Mouse (Mus musculus) hindbrain, postnatal 0 days (tissue): Measurements from ENCODE around the gene Pla2g12b. TPM values are rescaled to one million over a fixed set of nuclear protein-coding genes. Genes with fewer than 3 reads are reported as not detected.

Experiments used
- ATAC-seq: fragments of 200-750 bp; cut with Nextera tagmentation; 2 replicates; pipeline ENCODE4 v1.8.0; 2017; ENCODE audit warnings: mild to moderate bottlenecking, moderate TSS enrichment, moderate library complexity
- DNase-seq: peaks from one replicate; pipeline ENCODE4 v3.0.0-alpha.2; 2015; ENCODE audit warnings: low spot score
- H3K27ac ChIP-seq: fragments of 300-500 bp; sonication (generic); 2 replicates; pipeline ENCODE4 v1.5.1; 2014; ENCODE audit warnings: mild to moderate bottlenecking
- H3K27me3 ChIP-seq: fragments of 300-500 bp; sonication (generic); 2 replicates; pipeline ENCODE4 v1.6.1; 2014; ENCODE audit warnings: low read length, mixed read lengths; ENCODE audit not compliant: insufficient read depth
- H3K36me3 ChIP-seq: fragments of 300-500 bp; sonication (generic); 2 replicates; pipeline ENCODE4 v1.6.1; 2014; ENCODE audit warnings: low read length, mixed read lengths; ENCODE audit not compliant: insufficient read depth
- H3K4me1 ChIP-seq: fragments of 300-500 bp; sonication (generic); 2 replicates; pipeline ENCODE4 v1.6.1; 2014; ENCODE audit warnings: antibody characterized with exemption, low read length, mixed read lengths; ENCODE audit not compliant: insufficient read depth
- H3K4me2 ChIP-seq: fragments of 300-500 bp; sonication (generic); 2 replicates; pipeline ENCODE4 v1.6.1; 2014; ENCODE audit warnings: low read depth, mild to moderate bottlenecking, low read length, moderate library complexity, mixed read lengths
- H3K4me3 ChIP-seq: fragments of 300-500 bp; sonication (generic); 2 replicates; pipeline ENCODE4 v1.5.1; 2014; ENCODE audit warnings: low read length
- H3K9ac ChIP-seq: fragments of 300-500 bp; sonication (generic); replicated peaks from 2 replicates; pipeline ENCODE4 v1.6.1; 2014; ENCODE audit warnings: mild to moderate bottlenecking, low read length, moderate library complexity, mixed read lengths
- H3K9me3 ChIP-seq: fragments of 300-500 bp; sonication (generic); 2 replicates; pipeline ENCODE4 v1.6.1; 2016; ENCODE audit warnings: low read length, mixed read lengths
- CTCF ChIP-seq: IDR thresholded peaks from 2 replicates; pipeline ENCODE4 v1.5.1; 2016; ENCODE audit warnings: antibody characterized with exemption, control low read depth, low read depth
- WGBS: fragments of 180-500 bp; shearing (Covaris S2); extraction: QIAGEN DNeasy Blood & Tissue Kit; methylation state at CpG from one replicate; pipeline ENCODE4 v1.1.7; 2014; 5-methylcytosine and 5-hydroxymethylcytosine counted together
- polyA plus RNA-seq: library from polyadenylated mRNA; unstranded; fragments of >200 nt; fragmentation: Nextera tagmentation; extraction: Ambion mirVana; gene quantifications from 2 replicates; pipeline ENCODE4 v1.2.1, GENCODE M21; 2015
- total RNA-seq: library from RNA; depleted of rRNA; stranded (reverse); fragments of >200 nt; gene quantifications from 2 replicates; pipeline ENCODE4 v1.2.3, GENCODE M21; 2014

Pla2g12b gene
- total and polyA plus RNA-seq, 2 experiments from 2014 or later: not detected

- no peak overlapping the region for H3K9ac ChIP-seq
- H3K4me2 ChIP-seq: no peak overlapping the region
- no peaks in the 10 kb centered on the region for H3K27me3 ChIP-seq
- no peaks in the 10 kb centered on the region for H3K4me1 ChIP-seq
- ATAC-seq: no peak
- H3K36me3 ChIP-seq: no peaks in the 10 kb centered on the region
- no peak overlapping the region for H3K27ac ChIP-seq
- H3K4me3 ChIP-seq: no peak overlapping the region
- no peaks in the 10 kb centered on the region for H3K9me3 ChIP-seq
- 72% methylated on average over 10 of the region's 10 CpGs for WGBS
- TF ChIP-seq CTCF: no peak
- DNase-seq: no peak
Observed at GRCm38 (mm10) chr10:59403793-59404149, 311 bp downstream of the Pla2g12b start.

DNA sequence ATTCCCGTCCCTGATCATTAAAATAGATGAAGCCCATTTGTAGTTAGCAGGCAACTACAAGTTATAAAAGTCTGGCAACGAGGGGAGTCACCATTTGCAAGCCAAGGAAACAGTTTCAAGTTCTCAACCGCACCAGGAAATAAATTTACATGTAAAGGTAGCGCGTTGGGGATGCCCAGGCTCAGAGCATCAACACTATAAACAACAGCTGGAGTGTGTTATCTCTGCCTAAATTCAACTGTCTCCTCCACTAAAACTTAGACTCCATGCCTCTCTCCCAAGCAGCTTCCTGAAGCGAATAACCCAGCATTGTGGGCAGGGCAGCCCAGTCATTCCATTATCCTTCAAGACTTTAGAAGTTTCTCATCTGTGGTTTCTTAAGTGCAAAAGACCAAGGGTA lies 5.0 kb downstream of the Pla2g12b start:
- Histone ChIP-seq H3K4me1 (no peaks in the 10 kb centered on the region), H3K9ac (no peak overlapping the region), H3K36me3 (no peaks in the 10 kb centered on the region), H3K4me3 (no peak overlapping the region), H3K9me3 (no peaks in the 10 kb centered on the region), H3K27ac (no peak overlapping the region), H3K27me3 (no peaks in the 10 kb centered on the region), H3K4me2 (no peak overlapping the region)
- WGBS: 74% methylated on average over 6 of the region's 6 CpGs
- TF ChIP-seq CTCF: no peak
- ATAC-seq (no peak), DNase-seq (no peak)

DNA sequence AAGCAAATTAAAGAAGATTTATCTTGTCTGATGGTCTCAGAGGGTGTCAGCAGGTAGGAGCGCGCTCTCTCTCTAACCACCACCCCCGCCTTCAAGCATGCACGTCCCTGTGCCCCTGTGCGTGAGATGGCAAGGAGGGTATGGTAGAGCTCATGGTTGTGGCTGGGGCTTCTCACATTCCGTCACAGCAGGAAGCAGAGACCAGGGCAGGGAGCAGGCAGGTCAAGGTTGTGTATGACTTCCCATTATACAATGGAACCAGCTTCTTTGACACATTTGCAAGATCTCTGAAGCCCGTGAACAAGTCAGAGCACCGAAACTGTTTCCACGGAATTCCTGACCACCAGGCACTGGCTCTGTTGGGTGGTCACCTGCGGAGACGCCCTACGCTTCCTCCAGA lies 6.8 kb downstream of the Pla2g12b start:
- Histone ChIP-seq H3K27ac (no peak overlapping the region), H3K36me3 (no peaks in the 10 kb centered on the region), H3K4me2 (no peak overlapping the region), H3K27me3 (no peaks in the 10 kb centered on the region), H3K9me3 (no peaks in the 10 kb centered on the region), H3K4me1 (no peaks in the 10 kb centered on the region), H3K4me3 (no peak overlapping the region), H3K9ac (no peak overlapping the region)
- ATAC-seq (no peak), DNase-seq (no peak)
- WGBS: 75% methylated on average over 12 of the region's 12 CpGs
- TF ChIP-seq CTCF: no peak

DNA sequence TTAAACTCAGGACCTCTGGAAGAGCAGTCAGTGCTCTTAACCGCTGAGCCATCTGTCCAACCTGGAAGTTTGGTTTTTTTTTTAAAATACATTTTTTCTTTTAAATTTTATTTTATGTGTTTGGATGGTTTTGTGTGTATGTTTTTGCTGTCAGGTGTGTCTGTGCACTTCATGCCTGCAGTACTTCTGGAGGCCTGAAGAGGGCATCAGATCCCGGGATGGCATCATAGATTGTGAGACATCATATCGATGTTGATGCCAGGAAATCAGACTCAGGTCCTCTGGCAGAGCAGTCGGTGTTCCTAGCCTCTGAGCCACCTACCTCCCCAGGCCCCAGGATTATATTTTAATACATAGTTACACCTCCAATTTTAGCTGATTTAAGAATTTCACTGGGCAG lies 10.3 kb downstream of the Pla2g12b start:
- DNase-seq: no peak
- no peaks in the 10 kb centered on the region for H3K36me3 ChIP-seq
- H3K4me1 ChIP-seq: no peaks in the 10 kb centered on the region
- WGBS: 93% methylated on average over 4 of the region's 4 CpGs
- H3K27ac ChIP-seq: no peak overlapping the region
- no peak overlapping the region for H3K4me3 ChIP-seq
- no peak overlapping the region for H3K4me2 ChIP-seq
- no peaks in the 10 kb centered on the region for H3K9me3 ChIP-seq
- H3K27me3 ChIP-seq: no peaks in the 10 kb centered on the region
- ATAC-seq: no peak
- no peak overlapping the region for H3K9ac ChIP-seq
- no peak; the same call in 1 of the 2 replicates for TF ChIP-seq CTCF

GRCm38 (mm10) chr10:59416623-59417022 lies 13.2 kb downstream of the Pla2g12b start:
- TF ChIP-seq CTCF: no peak
- H3K9me3 ChIP-seq: no peaks in the 10 kb centered on the region
- no peak overlapping the region for H3K27ac ChIP-seq
- ATAC-seq (no peak), DNase-seq (no peak)
- no peaks in the 10 kb centered on the region for H3K27me3 ChIP-seq
- no peak overlapping the region for H3K4me2 ChIP-seq
- H3K4me3 ChIP-seq: no peak overlapping the region
- no peak overlapping the region for H3K9ac ChIP-seq
- WGBS: 83% methylated on average over 3 of the region's 3 CpGs
- H3K4me1 ChIP-seq: no peaks in the 10 kb centered on the region
- no peaks in the 10 kb centered on the region for H3K36me3 ChIP-seq

GRCm38 (mm10) chr10:59419516-59419915 lies 16.1 kb downstream of the Pla2g12b start:
- Histone ChIP-seq H3K36me3 (no peaks in the 10 kb centered on the region), H3K4me2 (no peak overlapping the region), H3K4me1 (no peaks in the 10 kb centered on the region), H3K27me3 (no peaks in the 10 kb centered on the region), H3K9me3 (no peaks in the 10 kb centered on the region), H3K9ac (no peak overlapping the region), H3K4me3 (no peak overlapping the region), H3K27ac (no peak overlapping the region)
- ATAC-seq: no peak
- no peak for TF ChIP-seq CTCF
- 92% methylated on average over 4 of the region's 4 CpGs for WGBS
- no peak for DNase-seq

- no peak for TF ChIP-seq CTCF
- Histone ChIP-seq H3K36me3 (no peaks in the 10 kb centered on the region), H3K4me1 (0 out of 2 replicates have a peak, but pooled peaks cover 5% of the 10 kb centered on the region), H3K9me3 (no peaks in the 10 kb centered on the region), H3K27me3 (no peaks in the 10 kb centered on the region), H3K27ac (no peak overlapping the region), H3K4me3 (no peak overlapping the region), H3K9ac (no peak overlapping the region), H3K4me2 (no peak overlapping the region)
- no peak for ATAC-seq
- no peak for DNase-seq
- WGBS: 85% methylated on average over 3 of the region's 3 CpGs
Observed at GRCm38 (mm10) chr10:59424453-59424852, 21.0 kb downstream of the Pla2g12b start.
